Mouse (Mus musculus): ENCODE measurements around the gene Coro7.
"Not testable (repeated sequence)": the region's sequence is repeated elsewhere in the genome, so short reads cannot be mapped to it uniquely, and the experiment has no call there.

DNA sequence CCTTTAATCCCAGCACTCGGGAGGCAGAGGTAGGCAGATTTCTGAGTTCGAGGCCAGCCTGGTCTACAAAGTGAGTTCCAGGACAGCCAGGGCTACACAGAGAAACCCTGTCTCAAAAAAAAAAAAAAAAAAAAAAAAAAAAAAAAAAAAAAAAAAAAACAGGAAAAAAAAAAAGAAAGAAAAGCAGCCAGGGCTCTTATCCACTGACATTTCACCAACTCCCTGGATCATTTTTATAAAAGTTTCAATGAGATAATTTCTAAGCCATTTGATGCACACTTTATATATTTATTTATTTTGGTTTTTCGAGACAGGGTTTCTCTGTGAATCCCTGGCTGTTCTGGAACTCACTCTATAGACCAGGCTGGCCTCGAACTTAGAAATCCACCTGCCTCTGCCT is 98.4 kb downstream of the Coro7 start:
- TF ChIP-seq EP300, CTCF (IDR thresholded peaks at IDR 0.05; ENCODE audit: low read depth): not testable (repeated sequence)
